Mouse (Mus musculus): ENCODE measurements at regions not wholly inside any gene's neighbourhood (a gene's known extent, or its start where the extent isn't known, plus 50 kb on each side); places are given as distances from the start of the nearest gene placed in this dataset.

DNA sequence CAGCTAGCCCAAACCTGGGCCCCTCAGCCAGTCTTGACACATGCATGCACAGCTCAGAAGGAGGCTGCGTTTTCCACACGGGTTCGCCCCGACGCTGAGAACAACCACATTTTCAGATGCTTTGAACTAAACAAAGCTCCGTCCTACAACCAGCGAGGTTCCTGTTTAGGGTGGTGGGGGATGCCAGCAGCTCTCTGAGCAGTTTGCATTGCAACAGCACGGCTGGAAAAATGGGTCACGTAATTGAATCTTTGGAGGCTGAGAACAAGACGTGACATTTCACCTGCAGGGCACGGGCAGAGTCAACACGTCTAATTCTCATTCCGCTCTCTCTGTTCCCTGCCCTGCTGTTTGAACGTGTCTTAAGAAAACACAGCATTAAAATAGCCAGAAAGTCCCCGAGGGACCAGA, 119.2 kb downstream of the Syk start:
- ATAC-seq (replicated peaks), result no peak
- H3K27ac ChIP-seq (replicated peaks), result no peak overlapping the region
- WGBS, result 70% methylated on average over 15 of the region's 15 CpGs

DNA sequence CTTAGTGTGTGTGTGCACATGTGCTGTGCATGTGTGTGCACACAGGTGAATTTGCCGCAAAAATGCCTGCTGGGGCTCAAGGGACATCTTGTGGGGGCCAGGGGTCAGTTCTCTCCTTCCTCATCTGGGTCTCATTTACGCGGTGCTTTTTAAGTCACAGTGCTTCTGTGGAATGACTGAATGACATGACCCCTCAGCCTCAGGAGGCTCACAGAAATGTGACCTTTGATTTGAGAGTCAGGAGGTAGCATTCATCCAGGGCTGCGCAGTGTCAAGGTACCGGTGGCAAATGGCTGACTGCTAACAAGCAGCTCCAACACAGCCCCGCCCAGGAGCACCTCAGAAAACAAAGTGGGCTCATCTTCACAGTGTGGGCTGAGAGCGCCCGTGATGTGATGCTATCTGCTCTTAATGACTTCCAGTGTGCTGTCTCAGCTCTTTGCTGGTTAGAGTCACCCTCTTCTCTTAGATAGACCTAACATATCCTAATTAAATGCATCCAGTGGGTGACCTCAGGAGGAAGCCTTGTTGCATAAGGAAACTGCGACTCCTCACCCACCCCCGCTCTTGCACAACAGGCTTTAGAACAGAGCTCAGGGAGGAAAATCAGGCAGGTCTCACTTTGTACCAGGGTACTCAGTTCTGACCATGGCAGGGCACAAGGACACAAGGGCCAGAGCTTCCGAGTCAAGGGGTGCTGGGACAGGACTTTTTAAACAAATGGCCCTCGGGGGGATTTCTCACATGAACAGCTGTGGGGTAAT, 120.6 kb downstream of the Syk start:
- H3K4me1 ChIP-seq, result no peaks in the 10 kb centered on the region
- ATAC-seq (replicated peaks), result no peak
- no peak overlapping the region for H3K9ac ChIP-seq (replicated peaks)
- no peaks in the 10 kb centered on the region for H3K9me3 ChIP-seq
- no peak overlapping the region for H3K4me3 ChIP-seq
- no peak overlapping the region for H3K27ac ChIP-seq (replicated peaks)
- no peaks in the 10 kb centered on the region for H3K27me3 ChIP-seq
- H3K36me3 ChIP-seq, result no peaks in the 10 kb centered on the region
- WGBS, result 80% methylated on average over 12 of the region's 12 CpGs
- no peak overlapping the region for H3K4me2 ChIP-seq (replicated peaks)

More for the DNA sequence above, 119.2 kb downstream of the Syk start:
- Histone ChIP-seq H3K4me2 (replicated peaks) (no peak overlapping the region), H3K9ac (replicated peaks) (no peak overlapping the region), H3K4me1 (no peaks in the 10 kb centered on the region), H3K36me3 (no peaks in the 10 kb centered on the region), H3K4me3 (no peak overlapping the region), H3K9me3 (no peaks in the 10 kb centered on the region), H3K27me3 (no peaks in the 10 kb centered on the region)

GRCm38 (mm10) chr13:52704673-52705072, 121.7 kb downstream of the Syk start:
- Histone ChIP-seq H3K27me3 (no peaks in the 10 kb centered on the region), H3K4me2 (replicated peaks) (no peak overlapping the region), H3K4me3 (no peak overlapping the region), H3K9me3 (no peaks in the 10 kb centered on the region), H3K27ac (replicated peaks) (no peak overlapping the region), H3K4me1 (no peaks in the 10 kb centered on the region), H3K36me3 (no peaks in the 10 kb centered on the region), H3K9ac (replicated peaks) (no peak overlapping the region)
- WGBS, result 14% methylated on average over 3 of the region's 3 CpGs
- no peak for ATAC-seq (replicated peaks)

- no peak overlapping the region for H3K9ac ChIP-seq (replicated peaks)
- no peaks in the 10 kb centered on the region for H3K36me3 ChIP-seq
- H3K27ac ChIP-seq (replicated peaks), result no peak overlapping the region
- H3K4me3 ChIP-seq, result no peak overlapping the region
- no peak overlapping the region for H3K4me2 ChIP-seq (replicated peaks)
- no peaks in the 10 kb centered on the region for H3K27me3 ChIP-seq
- no peaks in the 10 kb centered on the region for H3K9me3 ChIP-seq
- ATAC-seq (replicated peaks), result no peak
- WGBS, result 53% methylated on average over 5 of the region's 5 CpGs
- H3K4me1 ChIP-seq, result no peaks in the 10 kb centered on the region
Measured at GRCm38 (mm10) chr13:52709580-52709979, 126.6 kb downstream of the Syk start.

DNA sequence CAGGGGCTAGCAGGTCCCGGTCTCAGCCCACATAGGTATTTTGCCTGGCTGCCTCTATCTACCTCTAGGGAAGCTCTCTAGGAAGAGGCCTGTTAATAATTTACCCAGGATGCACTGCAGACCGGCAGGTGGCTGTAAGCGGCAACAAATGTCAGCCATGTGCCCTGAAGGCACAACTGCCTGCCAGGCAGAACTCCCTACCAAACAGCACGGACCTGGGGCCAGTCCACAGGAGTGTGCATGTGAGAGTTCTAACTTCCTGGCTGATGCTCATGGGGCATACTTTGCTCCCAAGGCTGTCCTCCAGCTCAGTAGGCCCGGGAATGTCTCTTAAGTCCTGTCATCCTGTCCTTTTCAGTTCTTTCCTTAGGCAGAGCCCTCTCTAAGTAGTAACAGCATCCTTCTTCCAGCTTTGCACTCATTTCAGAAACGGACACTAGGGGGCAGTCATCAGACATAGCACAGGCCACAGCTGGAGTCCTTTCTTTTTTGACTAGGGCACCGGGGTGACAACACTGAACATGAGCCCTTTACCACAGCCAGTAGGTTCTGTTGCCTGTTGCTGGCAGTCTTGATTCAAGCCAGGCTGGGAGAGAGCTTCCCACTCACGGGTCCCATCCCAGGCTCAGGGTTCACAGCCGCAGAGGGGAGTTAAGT, 128.9 kb downstream of the Syk start:
- 36% methylated on average over 9 of the region's 9 CpGs for WGBS
- no peak overlapping the region for H3K9ac ChIP-seq (replicated peaks)
- H3K27ac ChIP-seq (replicated peaks), result no peak overlapping the region
- no peak overlapping the region for H3K4me2 ChIP-seq (replicated peaks)
- H3K4me3 ChIP-seq, result no peak overlapping the region
- H3K36me3 ChIP-seq, result no peaks in the 10 kb centered on the region
- H3K9me3 ChIP-seq, result no peaks in the 10 kb centered on the region
- H3K27me3 ChIP-seq, result no peaks in the 10 kb centered on the region
- no peaks in the 10 kb centered on the region for H3K4me1 ChIP-seq
- ATAC-seq (replicated peaks), result peak; percentile 13; the same call in 1 of the 2 replicates

DNA sequence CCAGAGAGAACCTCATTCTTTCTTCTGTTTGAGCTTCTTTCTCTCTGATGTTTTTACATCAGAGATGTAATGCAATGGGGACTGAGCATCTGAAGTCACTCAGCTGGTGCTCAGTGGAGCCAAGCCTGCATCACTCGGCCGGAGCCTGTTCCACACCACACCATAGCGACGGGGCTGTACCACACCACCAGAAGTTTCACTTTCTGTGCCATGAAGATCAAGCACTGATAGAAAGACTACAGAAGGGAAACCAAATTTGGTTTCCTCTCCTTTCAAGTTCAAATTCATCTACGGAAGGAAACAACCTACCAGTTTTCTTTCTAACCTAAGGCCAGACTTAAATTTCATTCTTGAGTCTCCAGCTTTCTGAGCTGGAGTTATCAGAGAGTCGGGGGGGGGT, 138.5 kb downstream of the Syk start:
- H3K4me1 ChIP-seq, result peaks cover 4% of the 10 kb centered on the region; the same call in 1 of the 2 replicates
- WGBS, result 89% methylated on average over 6 of the region's 6 CpGs

GRCm38 (mm10) chr13:52722718-52723117, 139.7 kb downstream of the Syk start:
- H3K4me3 ChIP-seq, result no peak overlapping the region
- H3K9me3 ChIP-seq, result no peaks in the 10 kb centered on the region
- H3K4me2 ChIP-seq (replicated peaks), result no peak overlapping the region
- 84% methylated on average over 3 of the region's 3 CpGs for WGBS
- H3K27ac ChIP-seq (replicated peaks), result no peak overlapping the region
- no peak for ATAC-seq (replicated peaks)
- H3K36me3 ChIP-seq, result no peaks in the 10 kb centered on the region
- H3K9ac ChIP-seq (replicated peaks), result no peak overlapping the region
- peaks cover 4% of the 10 kb centered on the region; the same call in 1 of the 2 replicates for H3K4me1 ChIP-seq
- no peaks in the 10 kb centered on the region for H3K27me3 ChIP-seq

More for the DNA sequence above, 138.5 kb downstream of the Syk start:
- Histone ChIP-seq H3K36me3 (no peaks in the 10 kb centered on the region), H3K9me3 (no peaks in the 10 kb centered on the region), H3K27ac (replicated peaks) (no peak overlapping the region), H3K9ac (replicated peaks) (no peak overlapping the region), H3K4me2 (replicated peaks) (no peak overlapping the region), H3K4me3 (no peak overlapping the region), H3K27me3 (no peaks in the 10 kb centered on the region)
- no peak for ATAC-seq (replicated peaks)

DNA sequence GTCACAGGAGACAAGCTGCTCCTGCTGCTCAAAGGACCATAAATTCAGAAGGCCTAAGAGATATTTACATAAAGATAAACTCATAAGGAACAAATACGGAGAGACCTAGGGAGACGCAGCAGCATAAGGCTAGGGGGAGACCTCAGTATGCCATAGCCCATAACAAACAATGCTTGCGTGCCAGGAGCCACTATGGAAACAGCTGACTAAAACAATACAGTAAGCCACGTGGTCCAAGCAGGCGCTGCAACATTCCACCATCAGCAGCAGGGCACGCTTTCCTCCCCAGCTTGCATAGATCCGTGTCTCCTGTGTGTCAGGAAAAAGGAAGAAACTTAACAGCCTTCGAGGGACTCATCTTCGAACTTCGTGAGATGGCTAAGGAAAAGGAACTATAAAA, 143.1 kb downstream of the Syk start:
- H3K36me3 ChIP-seq, result no peaks in the 10 kb centered on the region
- no peaks in the 10 kb centered on the region for H3K27me3 ChIP-seq
- ATAC-seq (replicated peaks), result no peak
- no peaks in the 10 kb centered on the region for H3K9me3 ChIP-seq
- no peak overlapping the region for H3K4me3 ChIP-seq
- peaks cover 4% of the 10 kb centered on the region; the same call in 1 of the 2 replicates for H3K4me1 ChIP-seq
- no peak overlapping the region for H3K4me2 ChIP-seq (replicated peaks)
- H3K27ac ChIP-seq (replicated peaks), result no peak overlapping the region
- 70% methylated on average over 10 of the region's 10 CpGs for WGBS
- H3K9ac ChIP-seq (replicated peaks), result no peak overlapping the region

GRCm38 (mm10) chr13:52726525-52726924, 143.6 kb downstream of the Syk start:
- 78% methylated on average over 3 of the region's 3 CpGs for WGBS
- Histone ChIP-seq H3K4me3 (no peak overlapping the region), H3K4me1 (peaks cover 4% of the 10 kb centered on the region; the same call in 1 of the 2 replicates), H3K27ac (replicated peaks) (no peak overlapping the region), H3K27me3 (no peaks in the 10 kb centered on the region), H3K4me2 (replicated peaks) (no peak overlapping the region), H3K36me3 (no peaks in the 10 kb centered on the region), H3K9ac (replicated peaks) (no peak overlapping the region), H3K9me3 (no peaks in the 10 kb centered on the region)
- ATAC-seq (replicated peaks), result no peak

- H3K36me3 ChIP-seq, result no peaks in the 10 kb centered on the region
- H3K4me2 ChIP-seq (replicated peaks), result no peak overlapping the region
- 48% methylated on average over 6 of the region's 6 CpGs for WGBS
- H3K4me3 ChIP-seq, result no peak overlapping the region
- H3K9ac ChIP-seq (replicated peaks), result no peak overlapping the region
- H3K9me3 ChIP-seq, result no peaks in the 10 kb centered on the region
- H3K4me1 ChIP-seq, result peaks cover 12% of the 10 kb centered on the region
- no peaks in the 10 kb centered on the region for H3K27me3 ChIP-seq
- 0 out of 2 replicates have a peak, but pooled peaks have one; percentile 41 for ATAC-seq (replicated peaks)
- H3K27ac ChIP-seq (replicated peaks), result peak overlapping the region; percentile 24
Measured at GRCm38 (mm10) chr13:52735453-52735933, 152.5 kb downstream of the Syk start.

DNA sequence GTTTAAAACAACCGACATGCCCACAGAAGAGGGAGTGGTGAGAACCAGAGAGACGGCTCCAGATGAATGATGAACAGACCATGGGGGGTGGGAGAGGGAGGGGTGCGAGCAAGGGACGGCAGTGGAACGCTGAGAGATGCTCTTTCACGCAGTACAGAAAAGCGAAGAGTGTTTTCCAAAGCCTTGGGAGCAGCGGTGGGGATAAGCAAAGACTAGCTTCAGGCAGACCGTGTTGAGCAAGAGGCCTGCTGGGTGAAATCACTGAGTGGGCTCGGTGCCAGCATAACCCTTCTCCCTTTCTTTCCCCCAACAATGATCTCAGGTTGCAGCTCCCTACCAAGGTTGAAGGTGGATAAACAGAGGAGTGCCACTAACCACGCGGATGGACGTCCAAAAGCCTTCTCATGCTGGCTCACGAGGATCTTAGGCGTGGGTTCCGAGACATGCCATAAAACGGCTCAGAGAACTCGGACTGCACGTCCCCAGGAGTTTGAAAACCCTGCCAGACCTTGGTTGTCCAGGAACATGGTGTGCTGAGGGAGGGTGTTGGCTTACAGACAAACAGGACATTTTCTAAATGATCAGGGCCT, 153.1 kb downstream of the Syk start:
- peaks cover 12% of the 10 kb centered on the region for H3K4me1 ChIP-seq
- H3K4me2 ChIP-seq (replicated peaks), result no peak overlapping the region
- H3K27ac ChIP-seq (replicated peaks), result peak overlapping the region; percentile 24; the same call in 1 of the 2 replicates
- no peak overlapping the region for H3K4me3 ChIP-seq
- no peaks in the 10 kb centered on the region for H3K9me3 ChIP-seq
- H3K9ac ChIP-seq (replicated peaks), result no peak overlapping the region
- 41% methylated on average over 19 of the region's 19 CpGs for WGBS
- ATAC-seq (replicated peaks), result 0 out of 2 replicates have a peak, but pooled peaks have one; percentile 38
- H3K36me3 ChIP-seq, result no peaks in the 10 kb centered on the region
- no peaks in the 10 kb centered on the region for H3K27me3 ChIP-seq

DNA sequence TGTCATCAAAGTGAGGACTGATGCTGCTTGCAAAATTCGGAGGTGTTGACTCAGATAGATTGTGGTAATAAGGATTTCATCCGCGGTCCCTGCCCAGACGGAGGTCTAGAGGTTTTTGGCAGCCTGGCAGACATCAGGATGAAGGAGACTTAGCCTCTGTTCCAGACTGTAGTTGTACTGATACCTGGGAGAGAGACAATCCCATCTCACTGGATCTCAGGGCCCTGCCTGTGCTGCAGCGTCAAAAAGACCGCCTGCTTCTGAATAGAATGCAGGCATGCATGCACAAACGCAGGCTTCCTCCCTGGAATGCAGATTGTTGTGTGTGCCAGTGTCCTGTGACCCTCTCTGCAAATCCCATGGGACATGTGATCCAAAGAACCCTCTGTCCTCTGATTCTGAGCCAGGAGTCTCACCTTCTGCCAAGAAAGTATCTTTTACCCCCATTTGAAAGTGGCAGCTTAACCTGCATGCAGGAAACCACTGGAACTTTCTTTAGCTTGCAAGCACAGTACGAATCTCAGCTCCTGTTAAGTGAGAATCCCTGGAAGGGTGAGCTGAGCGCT, 155.2 kb downstream of the Syk start:
- H3K4me3 ChIP-seq, result no peak overlapping the region
- ATAC-seq (replicated peaks), result no peak
- no peaks in the 10 kb centered on the region for H3K9me3 ChIP-seq
- H3K4me1 ChIP-seq, result peaks cover 12% of the 10 kb centered on the region
- H3K27ac ChIP-seq (replicated peaks), result no peak overlapping the region
- H3K9ac ChIP-seq (replicated peaks), result no peak overlapping the region
- no peaks in the 10 kb centered on the region for H3K27me3 ChIP-seq
- 54% methylated on average over 9 of the region's 9 CpGs for WGBS
- H3K36me3 ChIP-seq, result no peaks in the 10 kb centered on the region
- no peak overlapping the region for H3K4me2 ChIP-seq (replicated peaks)
